Mouse (Mus musculus) ovary, postnatal 36 days (tissue): ENCODE measurements around the gene Rufy1.
A peak's percentile ranks its signal among the peaks of the same experiment; 100 is the strongest.
"Not testable (repeated sequence)": the region's sequence is repeated elsewhere in the genome, so short reads cannot be mapped to it uniquely, and the experiment has no call there.

Experiments used
- DNase-seq: peaks from one replicate; pipeline ENCODE4 v3.0.0; 2022; ENCODE audit warnings: low spot score, mixed read lengths

The Rufy1 gene

DNA sequence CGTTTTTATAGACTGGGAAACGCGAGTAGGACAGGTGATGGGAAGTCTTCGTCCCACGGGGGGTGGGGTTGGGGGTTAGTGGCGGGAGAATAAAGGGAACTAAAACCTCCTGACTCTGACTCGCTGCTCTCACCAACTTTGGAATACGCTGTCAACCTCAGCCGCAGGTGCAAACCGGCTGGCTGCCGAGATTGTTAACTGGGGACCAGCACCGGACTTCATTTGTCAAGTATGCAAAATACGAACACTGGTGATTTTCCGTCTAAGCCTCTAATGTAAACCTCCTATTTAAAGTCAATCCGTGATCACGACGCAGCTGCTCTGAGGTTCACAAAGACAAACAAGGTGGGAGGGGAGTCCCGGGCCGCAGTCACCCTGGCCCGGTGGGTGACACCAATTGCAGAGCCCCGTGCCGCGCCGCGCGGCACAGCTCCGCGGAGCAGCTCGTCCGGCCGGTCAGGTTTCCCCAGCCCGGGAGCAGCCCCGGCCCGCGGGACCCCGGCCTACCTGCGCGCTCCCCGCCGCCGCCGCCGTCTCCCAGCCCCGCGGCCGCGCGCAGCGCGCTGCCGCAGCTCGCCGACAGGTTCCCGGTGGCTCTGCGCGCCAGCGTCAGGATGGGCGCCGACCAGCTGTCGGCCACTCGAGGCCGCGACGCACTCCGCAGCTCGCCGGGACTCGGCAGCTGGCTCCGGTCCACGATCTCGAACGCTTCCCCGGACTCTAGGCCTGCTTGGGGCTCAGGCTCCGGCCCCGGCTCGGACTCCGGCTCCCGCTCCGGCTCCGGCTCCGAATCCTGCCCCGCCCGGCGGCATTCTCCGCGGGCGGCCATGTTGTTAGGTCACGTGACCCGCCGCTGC lies at the start of gene Rufy1:
Gene Rufy1 (minus strand): TSS at position 849 of the 857 bp plus-strand sequence.
- DNase-seq: peak; percentile 84

DNA sequence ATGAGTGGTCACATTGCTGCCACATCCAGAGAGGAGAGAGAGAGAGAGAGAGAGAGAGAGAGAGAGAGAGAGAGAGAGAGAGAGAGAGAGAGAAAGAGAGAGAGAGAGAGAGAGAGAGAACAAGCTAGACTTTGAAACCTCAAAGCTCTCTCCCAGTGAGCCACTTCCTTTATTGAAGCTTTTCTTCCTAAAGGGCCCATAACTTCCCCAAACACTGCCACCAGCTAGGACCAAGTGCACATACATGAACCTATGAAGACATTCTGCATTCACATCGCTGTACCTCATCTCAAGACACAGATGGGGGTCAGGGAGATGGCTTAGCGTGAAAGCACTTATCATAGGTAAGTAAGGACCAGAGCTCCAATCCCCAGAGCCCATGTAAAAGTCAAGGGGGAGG lies 47.1 kb upstream of the Rufy1 start:
- no peak for DNase-seq

DNA sequence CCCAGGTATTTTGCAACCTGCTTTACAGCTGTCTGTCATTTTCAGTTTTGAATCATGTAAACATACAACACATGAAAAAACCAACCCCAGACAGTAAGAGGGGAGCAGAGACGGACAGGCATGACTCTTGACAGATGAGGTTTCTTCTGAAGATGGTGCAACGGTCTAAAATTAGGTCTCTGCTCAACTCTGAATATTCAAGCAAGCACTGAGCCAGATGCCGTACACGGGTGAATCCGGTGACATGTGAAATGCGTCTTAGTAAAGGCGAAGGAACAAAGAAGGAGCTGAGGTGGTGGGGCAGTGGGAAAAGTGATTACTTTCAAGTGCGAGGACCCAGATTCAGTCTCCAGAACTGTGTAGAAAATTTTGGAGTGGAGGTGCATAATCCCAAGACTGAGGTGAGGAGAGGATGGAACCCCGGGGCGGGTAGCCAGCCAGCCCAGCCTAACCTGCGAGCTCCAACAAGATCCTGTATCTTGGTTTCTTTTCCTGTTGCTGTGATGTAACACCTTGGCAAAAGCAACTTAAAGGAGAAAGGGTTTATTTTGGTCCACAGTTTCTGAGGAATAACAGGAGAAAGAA lies 46.7 kb upstream of the Rufy1 start:
- no peak for DNase-seq

DNA sequence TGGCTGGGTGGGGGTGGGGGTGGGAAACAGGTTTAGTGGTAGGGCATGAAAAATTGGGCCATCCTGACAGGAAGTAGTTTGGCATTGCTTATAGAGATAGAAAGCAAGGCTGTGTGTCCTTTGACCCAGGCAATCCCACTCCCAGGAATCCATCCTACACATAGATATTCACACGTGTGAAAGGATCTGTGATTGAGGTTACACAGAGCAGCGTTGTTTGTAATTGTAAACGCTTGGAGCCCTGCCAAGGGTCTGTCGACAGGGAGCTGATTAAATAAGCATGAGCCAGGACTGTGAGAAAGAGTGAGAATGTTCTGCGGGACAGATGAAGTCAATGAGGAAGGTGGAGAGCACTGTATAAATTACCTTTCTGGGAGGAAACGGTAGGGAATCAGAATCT lies 46.0 kb upstream of the Rufy1 start:
- DNase-seq: no peak

DNA sequence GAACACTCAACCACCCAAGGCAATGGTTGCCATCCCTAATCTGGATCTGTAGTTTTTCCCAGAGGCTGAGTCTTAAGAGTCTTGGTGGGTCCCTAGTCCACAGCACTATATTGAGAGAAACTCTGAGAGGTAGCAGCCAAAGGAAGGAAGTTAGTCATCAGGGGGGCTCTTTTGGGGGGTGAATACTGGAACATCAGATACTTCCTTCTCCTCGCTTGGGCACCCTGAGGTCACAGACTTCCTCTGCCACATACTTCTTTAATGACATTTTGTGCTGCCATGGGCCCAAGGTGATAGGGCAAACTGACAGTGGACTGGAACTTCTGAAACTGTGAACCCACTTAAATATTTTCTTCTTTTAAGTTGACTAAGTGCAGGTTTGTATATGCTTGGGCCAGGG lies 43.0 kb upstream of the Rufy1 start:
- DNase-seq: no peak

DNA sequence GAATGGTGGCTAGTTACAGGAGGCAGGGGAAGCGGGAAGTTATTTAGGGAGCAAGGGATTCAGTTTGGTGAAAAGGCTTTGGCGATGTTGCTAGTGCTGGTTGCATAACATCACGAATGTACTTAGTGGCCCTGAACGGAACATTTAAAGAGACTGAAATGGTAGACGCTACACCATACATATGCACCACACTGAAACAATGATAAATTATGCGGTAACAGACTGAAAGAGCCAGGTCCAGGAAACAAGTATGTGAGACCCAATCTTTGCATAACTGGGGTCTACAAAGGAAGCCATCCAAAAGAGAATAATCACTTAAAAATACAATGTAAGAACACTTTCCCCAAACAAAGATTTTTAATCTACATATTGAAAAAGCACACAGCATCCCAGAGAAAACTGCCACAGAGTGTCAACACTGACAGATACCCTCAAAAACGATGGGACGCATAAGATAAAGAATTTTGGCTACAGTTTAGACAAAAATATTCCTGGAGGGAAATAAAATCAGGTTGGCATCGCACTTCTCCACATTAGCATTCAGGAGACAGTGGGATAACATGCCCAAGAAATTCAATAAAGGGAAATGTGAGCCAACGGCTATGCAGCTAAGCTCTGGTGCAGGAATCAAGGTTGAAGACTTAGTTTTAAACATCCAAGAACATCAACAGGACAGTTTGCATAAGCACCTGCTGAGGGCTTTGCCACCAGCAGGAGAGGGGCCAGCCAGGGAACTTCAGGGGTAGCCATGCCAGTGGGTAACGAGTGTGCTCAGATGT lies 41.4 kb upstream of the Rufy1 start:
- DNase-seq: no peak

DNA sequence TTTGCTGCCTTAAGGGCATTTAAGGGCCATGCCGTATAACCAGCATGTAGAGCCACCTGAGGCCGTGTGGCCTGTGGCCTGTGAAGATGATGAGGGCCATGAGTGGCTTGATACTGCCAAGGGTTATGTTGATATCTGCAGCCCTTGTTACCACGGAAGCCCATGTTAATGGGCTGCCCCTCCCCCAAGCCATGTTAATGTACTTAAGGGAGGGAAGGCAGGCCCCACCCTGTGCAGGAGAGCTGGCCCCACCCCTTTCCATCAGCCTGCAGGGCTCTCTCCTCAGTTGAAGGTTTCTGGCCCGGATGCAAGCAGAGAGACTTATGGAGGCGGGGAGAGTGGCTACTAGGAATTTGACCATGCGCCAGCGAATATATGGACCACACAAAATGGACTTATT lies 30.6 kb upstream of the Rufy1 start:
- no peak for DNase-seq

DNA sequence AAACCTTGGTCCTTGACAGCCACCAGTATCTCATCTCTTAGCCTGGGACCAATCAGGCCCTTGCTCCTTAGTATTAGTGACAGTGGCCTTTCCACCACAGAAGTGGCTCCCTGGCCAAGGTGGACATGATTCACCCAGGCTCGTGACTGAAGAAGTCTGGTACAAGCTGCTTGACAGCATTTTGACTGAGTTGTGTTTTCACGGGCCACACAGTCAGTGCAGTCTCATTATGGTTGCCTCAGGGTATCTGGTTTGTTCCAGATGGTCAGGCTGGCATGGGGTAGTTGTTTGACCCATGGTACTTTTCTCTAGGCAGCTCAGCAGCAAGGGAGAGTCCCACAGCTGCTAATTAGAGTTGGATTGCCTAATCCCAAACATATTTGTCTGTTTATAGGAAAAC lies 28.3 kb upstream of the Rufy1 start:
- DNase-seq: no peak

DNA sequence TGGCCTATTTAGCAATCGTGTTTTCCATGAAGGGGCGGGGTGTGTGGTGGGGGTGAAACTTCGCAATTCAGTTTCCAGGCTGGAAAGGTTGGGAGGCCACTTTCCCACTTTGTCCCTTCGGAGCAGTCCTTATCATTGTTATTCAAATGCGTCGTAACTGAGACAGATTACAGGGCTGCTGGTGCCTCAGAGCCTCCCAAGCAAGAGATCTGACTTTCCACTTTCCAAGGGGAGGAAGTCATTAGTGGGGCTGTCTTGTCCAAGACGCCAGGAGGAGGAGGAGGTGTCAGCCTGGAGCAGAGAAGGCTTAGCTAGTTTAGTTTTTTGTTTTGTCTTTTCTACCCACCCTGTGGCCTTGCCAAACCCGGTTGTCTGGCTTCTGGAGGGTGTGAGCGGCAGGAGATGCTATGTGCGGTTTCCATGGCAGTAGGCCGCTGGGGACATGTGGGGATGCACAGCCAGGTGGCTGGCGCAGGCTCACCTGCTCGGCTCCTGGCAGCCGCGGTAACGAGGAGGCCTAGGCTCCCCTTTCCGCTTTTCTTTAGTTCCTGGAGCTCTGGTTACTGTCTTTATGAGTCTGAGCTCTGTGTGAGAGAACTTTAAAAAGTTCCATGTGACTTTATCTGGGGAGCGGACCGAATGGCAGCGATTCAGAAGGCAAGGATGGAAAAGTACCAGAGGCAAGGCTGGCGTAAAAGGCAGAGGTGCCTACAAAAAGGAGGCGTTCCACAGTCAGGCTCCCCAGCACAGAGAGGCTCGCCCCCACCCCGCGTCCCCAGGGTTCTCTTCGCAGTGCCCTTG lies 26.4 kb upstream of the Rufy1 start:
- DNase-seq: peak; percentile 70

DNA sequence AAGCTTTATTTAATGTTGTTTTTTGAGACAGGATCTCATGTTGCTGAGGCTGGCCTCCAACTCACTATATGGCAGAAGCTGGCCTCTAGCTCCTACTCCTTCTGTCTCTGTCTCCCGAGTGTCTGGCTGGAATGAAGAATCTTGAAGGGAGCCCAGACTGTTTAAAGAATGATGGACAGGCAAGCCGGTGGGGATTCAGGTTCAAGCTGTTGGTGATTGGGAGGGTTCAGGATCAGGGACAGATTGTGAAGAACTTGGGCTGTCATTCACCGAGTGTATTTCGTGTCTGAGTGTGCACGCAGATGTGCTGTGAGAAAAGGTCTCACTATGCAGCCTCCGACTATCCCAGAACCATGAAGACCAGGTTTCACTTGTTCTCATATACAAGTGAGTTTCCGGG lies 25.5 kb upstream of the Rufy1 start:
- DNase-seq: no peak

DNA sequence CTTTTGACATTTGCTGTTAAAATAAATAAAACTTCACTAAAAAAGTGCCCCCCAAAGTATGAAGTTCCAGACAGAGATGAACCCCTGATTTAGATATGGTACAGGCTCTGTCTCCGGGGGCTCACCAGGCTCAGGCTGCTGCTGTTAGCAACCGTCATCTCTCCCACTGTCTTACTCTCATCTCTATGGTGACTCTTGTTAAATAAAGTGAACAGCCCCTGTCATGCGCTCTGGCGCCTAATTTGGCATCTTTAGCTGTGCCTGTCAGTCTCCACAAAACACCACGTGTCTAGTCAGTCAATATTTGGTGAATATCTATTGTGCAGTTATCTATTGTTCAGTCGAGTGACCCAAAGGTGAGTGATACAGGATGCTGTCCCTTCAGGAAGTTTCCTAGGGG lies 24.0 kb upstream of the Rufy1 start:
- DNase-seq: no peak

DNA sequence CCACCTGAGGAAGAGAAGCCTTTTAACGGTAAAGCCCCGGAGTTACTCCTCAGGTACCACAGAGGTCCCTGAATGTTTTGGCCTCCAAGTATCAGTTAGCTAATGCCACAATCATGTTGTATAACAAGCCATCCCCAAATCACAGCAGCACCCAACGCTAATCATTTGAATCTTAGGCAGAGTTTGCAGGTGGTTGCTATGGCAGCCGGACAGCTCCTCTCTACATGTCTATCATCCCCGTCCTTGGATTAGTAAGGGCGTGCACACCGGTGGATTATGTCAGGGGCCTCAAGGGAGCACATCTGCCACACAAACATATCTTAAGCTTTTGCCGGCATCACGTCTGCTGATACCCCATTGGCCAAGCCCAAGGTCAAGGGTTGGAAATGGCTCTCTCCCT lies 19.3 kb upstream of the Rufy1 start:
- no peak for DNase-seq

DNA sequence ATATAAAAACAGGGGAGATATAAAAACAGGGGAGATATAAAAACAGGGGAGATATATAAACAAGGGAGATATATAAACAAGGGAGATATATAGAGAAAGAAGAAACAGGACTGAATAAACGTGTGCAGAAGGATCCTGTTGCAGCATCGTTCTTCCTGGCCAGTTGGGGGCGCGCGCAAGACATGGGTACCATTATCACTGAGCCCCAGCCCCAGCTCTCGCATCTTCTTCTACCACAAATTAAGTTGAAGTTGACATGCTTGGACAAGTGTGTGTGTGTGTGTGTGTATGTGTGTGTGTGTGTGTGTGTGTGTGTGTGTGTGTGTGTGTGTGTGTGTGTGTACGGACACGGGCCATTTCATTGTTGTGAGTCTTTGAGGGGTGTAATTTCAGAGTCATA lies 17.2 kb upstream of the Rufy1 start:
- not testable (repeated sequence) for DNase-seq

DNA sequence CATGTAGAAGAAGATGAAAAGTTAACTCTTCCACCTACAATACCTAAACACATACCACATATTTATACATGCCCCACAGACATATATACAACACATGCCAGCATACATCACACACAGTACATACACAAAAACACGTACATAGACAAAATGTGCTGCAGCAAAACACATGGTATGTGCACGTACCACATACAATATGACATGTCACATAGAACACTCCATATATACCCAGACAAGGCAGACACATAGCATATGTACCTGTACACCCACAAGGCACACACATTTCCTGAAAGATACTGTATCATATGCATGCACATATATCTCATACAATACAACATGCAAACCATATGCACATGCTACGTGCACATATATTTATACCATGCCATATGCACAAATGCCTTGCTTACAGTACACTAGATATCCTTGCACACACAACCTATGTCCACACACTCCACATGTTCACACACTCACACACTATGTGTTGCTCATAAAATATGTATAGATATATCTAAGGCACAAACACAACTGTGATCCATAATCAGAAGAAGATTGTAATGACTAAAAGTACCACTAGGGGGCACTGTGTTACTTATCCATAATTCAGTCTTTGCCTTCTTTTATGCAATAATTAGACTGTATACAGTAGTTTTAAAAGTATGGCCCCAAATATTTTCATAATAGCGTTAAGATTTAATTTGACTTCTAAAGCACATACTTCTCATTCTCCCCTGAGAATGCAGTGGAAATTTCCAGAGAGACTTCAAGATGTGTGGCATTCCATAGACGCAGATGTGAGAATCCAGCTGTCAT lies 12.5 kb upstream of the Rufy1 start:
- DNase-seq: no peak

DNA sequence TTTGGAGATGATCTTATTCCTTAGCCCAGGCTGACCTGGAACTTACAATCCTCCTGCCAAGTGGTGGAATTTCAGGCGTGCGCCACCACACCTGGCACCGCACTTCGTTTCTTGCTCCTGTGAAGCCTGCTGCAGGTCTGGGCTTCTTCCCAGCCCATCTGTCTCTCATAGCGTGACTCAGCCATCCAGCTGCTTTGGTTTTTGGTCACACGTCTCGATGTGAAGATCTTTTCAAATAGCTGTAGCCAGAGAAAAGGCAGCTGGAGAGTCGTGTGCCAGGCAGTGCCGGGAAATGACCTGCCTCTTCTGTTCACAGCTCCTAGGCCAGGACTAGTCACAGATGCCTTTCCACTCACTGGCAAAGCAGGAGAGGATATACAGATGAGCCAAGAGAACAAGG lies 10.7 kb upstream of the Rufy1 start:
- no peak for DNase-seq

DNA sequence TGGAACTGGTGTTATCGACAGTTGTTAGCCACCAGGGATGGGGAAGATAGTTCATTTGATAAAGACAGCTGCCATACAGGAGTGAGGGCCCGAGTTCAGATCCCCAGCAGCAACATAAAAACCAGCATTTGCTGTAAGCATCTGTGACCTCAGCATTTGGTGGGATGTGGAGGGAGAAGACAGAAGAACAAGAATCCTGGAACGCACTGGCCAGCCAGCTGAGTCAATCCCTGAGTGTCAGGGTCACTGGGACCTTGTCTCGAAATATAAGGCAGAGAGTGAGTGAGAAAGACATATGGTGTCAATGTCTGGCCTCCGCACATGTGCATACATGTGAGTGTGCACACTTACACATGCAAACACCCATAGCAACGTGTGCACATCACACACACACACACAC lies 9.8 kb upstream of the Rufy1 start:
- DNase-seq: no peak

DNA sequence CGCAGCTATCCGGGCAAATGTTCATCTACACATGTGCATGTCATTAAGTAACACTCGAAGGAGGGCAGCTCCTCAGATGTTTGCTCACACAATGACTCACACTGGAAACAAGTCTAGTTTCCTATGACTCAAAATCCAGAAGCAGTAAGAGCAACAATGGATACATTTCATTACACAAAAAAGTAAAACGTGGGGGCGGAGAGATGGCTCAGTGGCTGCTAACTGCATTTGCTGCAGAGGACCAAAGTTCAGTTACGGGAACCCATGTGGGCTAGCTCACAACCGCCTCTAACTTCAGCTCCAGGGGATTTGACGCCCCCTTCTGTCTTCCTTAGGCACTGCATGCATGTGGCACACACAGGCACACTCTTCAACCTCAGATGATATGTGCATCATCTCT lies 8.9 kb upstream of the Rufy1 start:
- DNase-seq: no peak

DNA sequence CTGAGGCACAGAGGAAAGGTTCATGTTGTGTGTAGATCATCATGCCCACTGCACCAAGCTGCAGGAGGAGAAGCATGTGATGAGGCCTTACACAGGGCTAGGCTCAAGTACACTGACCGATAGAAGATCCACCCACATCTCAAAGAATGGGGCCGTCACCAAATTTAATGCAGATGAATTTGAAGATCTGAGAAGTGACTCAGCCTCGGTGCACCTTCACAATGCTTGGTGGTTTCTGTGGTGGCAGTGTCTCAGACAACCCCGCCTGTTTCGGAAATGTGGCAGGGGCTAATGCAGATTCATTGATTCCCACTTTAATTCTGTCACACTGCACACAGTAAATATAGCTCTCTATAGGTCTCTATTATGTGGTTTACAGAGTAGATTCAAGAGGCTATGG lies 2.0 kb upstream of the Rufy1 start:
- DNase-seq: no peak

DNA sequence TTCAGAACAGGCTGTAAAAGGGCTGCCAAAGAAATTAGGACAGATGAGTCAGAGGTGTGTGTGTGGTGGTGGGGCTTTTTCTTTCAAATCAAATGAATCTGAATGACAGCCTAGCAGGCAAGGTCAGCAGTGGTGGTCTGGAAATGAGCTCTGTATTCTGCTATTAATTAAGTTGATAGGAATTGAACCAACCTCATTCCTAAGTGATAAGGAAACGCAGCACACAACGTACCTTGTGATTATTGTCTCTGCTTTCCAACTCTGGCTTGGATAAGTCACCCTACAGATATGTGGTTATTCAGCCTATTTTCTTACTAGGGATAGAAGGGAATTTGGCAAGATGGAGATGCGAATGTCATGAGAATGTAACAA lies 1.1 kb upstream of the Rufy1 start:
- no peak for DNase-seq

DNA sequence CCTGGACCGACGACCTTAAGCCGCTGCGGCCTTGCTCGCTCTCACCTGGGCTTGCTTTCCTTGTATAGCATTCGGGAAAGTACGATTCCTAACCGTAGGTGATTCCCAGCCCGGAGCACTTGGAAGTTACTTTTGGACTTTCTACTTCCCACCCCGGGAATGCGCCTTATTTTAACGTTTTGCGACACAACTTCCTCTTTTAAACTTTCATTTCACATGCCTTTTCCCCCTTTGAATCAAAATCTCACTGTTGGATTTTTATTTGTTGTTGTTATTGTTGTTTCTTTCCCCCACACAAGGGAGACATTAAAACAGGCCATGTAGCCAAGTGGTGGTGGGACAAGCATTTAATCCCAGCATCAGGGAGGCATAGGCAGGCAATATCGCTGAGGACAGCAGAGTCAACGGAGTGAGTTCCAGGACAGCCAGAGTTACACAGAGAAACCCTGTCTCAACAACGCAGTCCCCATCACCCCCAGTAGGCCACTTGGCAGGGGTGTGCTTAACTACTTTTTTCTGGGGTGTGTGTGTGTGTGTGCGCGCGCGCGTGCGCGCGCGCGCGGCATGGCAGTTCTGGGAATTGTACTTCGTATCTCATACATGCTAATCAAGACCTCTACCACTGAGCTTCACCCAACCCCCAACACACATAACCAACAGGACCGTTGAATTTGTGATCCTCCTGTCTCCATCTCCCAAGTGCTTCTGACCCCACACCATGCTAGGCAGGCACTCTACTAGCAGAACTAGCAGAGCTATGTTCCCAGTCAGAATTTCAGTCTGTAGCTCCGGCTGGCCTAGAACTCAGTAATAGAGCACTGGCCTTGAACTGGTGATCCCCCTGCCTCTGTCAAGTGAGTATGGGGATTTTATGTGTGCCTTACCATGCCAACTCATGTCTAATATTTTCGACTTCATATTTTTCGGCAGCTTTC lies 476 bp upstream of the Rufy1 start:
- no peak for DNase-seq
